Mouse (Mus musculus): ENCODE results near the gene Lhx4. TPM values are rescaled to one million over a fixed set of nuclear protein-coding genes. Genes with fewer than 3 reads are reported as not detected.

The Lhx4 gene
- total RNA-seq, 1 experiment = 0.13 TPM

GRCm38 (mm10) chr1:155741988-155742387, 9.5 kb downstream of the Lhx4 start:
- no peak for DNase-seq (ENCODE audit: low read depth, low spot score)
- H3K4me1 ChIP-seq (ENCODE audit: control insufficient read depth in 2 of 2, insufficient read depth in 2 of 2, low read length in 2 of 2, poor library complexity in 1 of 2) = peaks cover 0 to 3% of the 10 kb centered on the region in 2 experiments; a peak in 1 of 4 replicates
- no peaks in the 10 kb centered on the region for H3K36me3 ChIP-seq (ENCODE audit: control insufficient read depth, insufficient read depth, low read length, poor library complexity, severe bottlenecking)
- no peak for TF ChIP-seq HCFC1 (IDR thresholded peaks at IDR 0.05; ENCODE audit: borderline replicate concordance, insufficient read depth, low read length)
- TF ChIP-seq ZC3H11A (IDR thresholded peaks at IDR 0.05; ENCODE audit: borderline replicate concordance, low read depth, low read length) = no peak
- TF ChIP-seq MAFK (IDR thresholded peaks at IDR 0.05; ENCODE audit: insufficient read depth, low read depth, low read length) = no peak
- no peak for TF ChIP-seq CHD2 (IDR thresholded peaks at IDR 0.05; ENCODE audit: low read depth, low read length)
- TF ChIP-seq ZNF384 (IDR thresholded peaks at IDR 0.05; ENCODE audit: low read depth, low read length) = no peak
- peak overlapping the region; percentile 78 to 86 for H3K4me3 ChIP-seq (ENCODE audit: insufficient read depth in 1 of 2, low read depth in 1 of 2, low read length in 2 of 2, poor library complexity in 1 of 2, severe bottlenecking in 1 of 2)
- H3K27ac ChIP-seq (ENCODE audit: insufficient read depth, low read depth, low read length, poor library complexity, severe bottlenecking) = no peak overlapping the region
- H3K9ac ChIP-seq (ENCODE audit: insufficient read depth, low read depth, low read length, poor library complexity, severe bottlenecking) = peak overlapping the region; percentile 44; the same call in 1 of the 2 replicates
- in situ Hi-C loops (cut with MboI; ENCODE audit: low sequenced_read_pairs in 2 of 2, unreplicated experiment in 2 of 2) = loop anchor here (25.0 kb wide), 2 partner anchors 505 to 655 kb away; partner anchors contain the start of genes Ier5 (in 2 of the 2) and BC034090 (in 1 of the 2)
- H3K9me3 ChIP-seq (ENCODE audit: control insufficient read depth, insufficient read depth, low read depth, low read length) = no peaks in the 10 kb centered on the region

DNA sequence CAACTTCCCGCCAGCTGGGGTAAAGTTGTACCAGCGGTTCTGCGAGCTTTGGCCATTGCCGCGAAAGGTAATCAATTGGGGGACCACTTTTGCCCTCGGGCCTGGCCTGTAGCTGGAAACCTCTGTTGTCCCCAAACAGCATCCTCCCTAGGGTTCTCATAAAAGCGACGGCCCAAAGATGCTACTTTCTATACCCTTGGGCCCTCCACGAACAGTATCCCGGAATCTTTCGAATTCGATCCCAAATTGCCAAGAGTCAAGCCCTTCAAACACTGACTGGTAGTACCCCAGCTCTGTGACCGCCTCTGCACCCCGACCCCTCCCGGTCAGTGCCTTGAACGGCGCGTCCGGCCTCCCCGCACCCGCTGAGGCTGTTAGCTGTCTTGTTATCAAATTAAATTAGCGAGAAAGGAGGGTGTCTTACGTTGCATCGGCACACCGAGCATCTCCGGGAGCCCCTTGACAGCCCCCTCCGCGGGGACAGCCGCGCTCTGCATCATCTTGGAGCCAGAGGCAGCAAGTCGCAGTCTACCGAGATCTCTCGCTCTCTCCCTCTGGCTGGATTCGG, 10.0 kb downstream of the Lhx4 start:
- no peak for DNase-seq (ENCODE audit: low read depth, low spot score)
- H3K9me3 ChIP-seq (ENCODE audit: control insufficient read depth, insufficient read depth, low read depth, low read length) = no peaks in the 10 kb centered on the region
- in situ Hi-C loops (cut with MboI; ENCODE audit: low sequenced_read_pairs in 2 of 2, unreplicated experiment in 2 of 2) = loop anchor here (25.0 kb wide), 2 partner anchors 504 to 654 kb away; partner anchors contain the start of genes Ier5 (in 2 of the 2) and BC034090 (in 1 of the 2)
- TF ChIP-seq HCFC1 (IDR thresholded peaks at IDR 0.05; ENCODE audit: borderline replicate concordance, insufficient read depth, low read length) (no peak), MAFK (IDR thresholded peaks at IDR 0.05; ENCODE audit: insufficient read depth, low read depth, low read length) (no peak), ZNF384 (IDR thresholded peaks at IDR 0.05; ENCODE audit: low read depth, low read length) (no peak), ZC3H11A (IDR thresholded peaks at IDR 0.05; ENCODE audit: borderline replicate concordance, low read depth, low read length) (no peak), CHD2 (IDR thresholded peaks at IDR 0.05; ENCODE audit: low read depth, low read length) (no peak)
- H3K36me3 ChIP-seq (ENCODE audit: control insufficient read depth, insufficient read depth, low read length, poor library complexity, severe bottlenecking) = no peaks in the 10 kb centered on the region
- peaks cover 0 to 4% of the 10 kb centered on the region in 2 experiments; a peak in 1 of 4 replicates for H3K4me1 ChIP-seq (ENCODE audit: control insufficient read depth in 2 of 2, insufficient read depth in 2 of 2, low read length in 2 of 2, poor library complexity in 1 of 2)
- H3K9ac ChIP-seq (ENCODE audit: insufficient read depth, low read depth, low read length, poor library complexity, severe bottlenecking) = no peak overlapping the region
- no peak overlapping the region for H3K27ac ChIP-seq (ENCODE audit: insufficient read depth, low read depth, low read length, poor library complexity, severe bottlenecking)
- H3K4me3 ChIP-seq (ENCODE audit: insufficient read depth in 1 of 2, low read depth in 1 of 2, low read length in 2 of 2, poor library complexity in 1 of 2, severe bottlenecking in 1 of 2) = peak overlapping the region; percentile 22 to 50; a peak in 3 of 4 replicates

DNA sequence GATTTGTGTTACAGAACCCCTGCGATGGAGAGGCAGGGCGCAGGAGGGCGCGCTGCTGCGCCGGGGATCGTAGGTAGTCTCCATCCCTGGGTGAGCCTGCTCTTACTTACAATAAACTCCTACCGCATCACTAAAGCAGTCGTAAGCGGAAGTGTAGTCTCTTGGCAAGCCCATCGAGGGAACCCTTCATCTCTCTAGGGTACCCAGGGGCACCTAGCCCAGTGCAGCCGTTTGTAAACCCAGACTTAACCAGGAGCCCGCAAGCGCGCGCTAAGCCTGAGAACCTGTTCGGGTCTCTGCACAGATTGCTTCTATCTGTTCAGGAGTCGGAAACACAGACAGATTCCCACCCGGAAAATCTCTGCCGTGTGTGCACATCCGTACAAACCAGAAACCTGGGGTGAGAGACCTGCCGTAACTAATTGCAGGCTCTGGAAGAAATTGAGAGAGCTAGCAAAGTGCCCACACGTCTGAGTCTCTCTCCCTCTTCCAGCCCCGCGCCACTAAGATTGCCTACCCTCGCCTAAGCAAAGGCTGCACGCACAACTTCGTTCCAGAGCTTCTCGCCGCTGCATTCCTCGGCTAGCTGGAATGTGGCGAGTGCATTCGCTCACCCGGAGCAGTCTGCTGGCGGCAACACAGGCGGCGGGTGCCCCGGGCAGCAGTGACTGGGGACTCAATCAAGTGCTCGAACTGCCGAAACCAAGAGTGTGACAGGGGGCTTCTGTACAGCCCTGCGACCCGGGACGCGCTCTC, 10.7 kb downstream of the Lhx4 start:
- Histone ChIP-seq H3K4me3 (ENCODE audit: insufficient read depth in 1 of 2, low read depth in 1 of 2, low read length in 2 of 2, poor library complexity in 1 of 2, severe bottlenecking in 1 of 2) (peak overlapping the region; percentile 22 to 50; a peak in 2 of 4 replicates), H3K9me3 (ENCODE audit: control insufficient read depth, insufficient read depth, low read depth, low read length) (no peaks in the 10 kb centered on the region), H3K4me1 (ENCODE audit: control insufficient read depth in 2 of 2, insufficient read depth in 2 of 2, low read length in 2 of 2, poor library complexity in 1 of 2) (peaks cover 0 to 4% of the 10 kb centered on the region in 2 experiments; a peak in 1 of 4 replicates), H3K27ac (ENCODE audit: insufficient read depth, low read depth, low read length, poor library complexity, severe bottlenecking) (no peak overlapping the region), H3K36me3 (ENCODE audit: control insufficient read depth, insufficient read depth, low read length, poor library complexity, severe bottlenecking) (no peaks in the 10 kb centered on the region), H3K9ac (ENCODE audit: insufficient read depth, low read depth, low read length, poor library complexity, severe bottlenecking) (no peak overlapping the region)
- in situ Hi-C loops (cut with MboI; ENCODE audit: low sequenced_read_pairs in 2 of 2, unreplicated experiment in 2 of 2) = loop anchor here (25.0 kb wide), 2 partner anchors 503 to 653 kb away; partner anchors contain the start of genes Ier5 (in 2 of the 2) and BC034090 (in 1 of the 2)
- TF ChIP-seq CHD2 (IDR thresholded peaks at IDR 0.05; ENCODE audit: low read depth, low read length) (no peak), HCFC1 (IDR thresholded peaks at IDR 0.05; ENCODE audit: borderline replicate concordance, insufficient read depth, low read length) (no peak; the same call in 1 of the 2 replicates), ZNF384 (IDR thresholded peaks at IDR 0.05; ENCODE audit: low read depth, low read length) (no peak)
- DNase-seq (ENCODE audit: low read depth, low spot score) = no peak

GRCm38 (mm10) chr1:155737809-155738383, 13.6 kb downstream of the Lhx4 start:
- Histone ChIP-seq H3K9ac (ENCODE audit: insufficient read depth, low read depth, low read length, poor library complexity, severe bottlenecking) (no peak overlapping the region), H3K36me3 (ENCODE audit: control insufficient read depth, insufficient read depth, low read length, poor library complexity, severe bottlenecking) (no peaks in the 10 kb centered on the region), H3K4me1 (ENCODE audit: control insufficient read depth in 2 of 2, insufficient read depth in 2 of 2, low read length in 2 of 2, poor library complexity in 1 of 2) (peaks cover 0 to 4% of the 10 kb centered on the region in 2 experiments; a peak in 1 of 4 replicates), H3K4me3 (ENCODE audit: insufficient read depth in 1 of 2, low read depth in 1 of 2, low read length in 2 of 2, poor library complexity in 1 of 2, severe bottlenecking in 1 of 2) (peak overlapping the region in 1 of 2 experiments; percentile 5; a peak in 1 of 4 replicates), H3K9me3 (ENCODE audit: control insufficient read depth, insufficient read depth, low read depth, low read length) (no peaks in the 10 kb centered on the region), H3K27ac (ENCODE audit: insufficient read depth, low read depth, low read length, poor library complexity, severe bottlenecking) (no peak overlapping the region)
- DNase-seq (ENCODE audit: low read depth, low spot score) = no peak
- in situ Hi-C loops (cut with MboI; ENCODE audit: low sequenced_read_pairs in 2 of 2, unreplicated experiment in 2 of 2) = loop anchor here (25.0 kb wide), 2 partner anchors 501 to 651 kb away; partner anchors contain the start of genes Ier5 (in 2 of the 2) and BC034090 (in 1 of the 2)
- TF ChIP-seq HCFC1 (IDR thresholded peaks at IDR 0.05; ENCODE audit: borderline replicate concordance, insufficient read depth, low read length) (no peak), ZC3H11A (IDR thresholded peaks at IDR 0.05; ENCODE audit: borderline replicate concordance, low read depth, low read length) (no peak)
